Mouse (Mus musculus): ENCODE measurements around the gene Itga8. TPM values are rescaled to one million over a fixed set of nuclear protein-coding genes. Genes with fewer than 3 reads are reported as not detected.

Gene Itga8
- polyA plus RNA-seq, 1 experiment from 2014 or later = 2.2 TPM

- Histone ChIP-seq H3K4me3 (replicated peaks; ENCODE audit: low read length) (no peak overlapping the region), H3K36me3 (ENCODE audit: control insufficient read depth, insufficient read depth) (no peaks in the 10 kb centered on the region), H3K9me3 (ENCODE audit: control insufficient read depth, low read length) (0 out of 2 replicates have a peak, but pooled peaks cover 2% of the 10 kb centered on the region), H3K9ac (replicated peaks; ENCODE audit: low read depth, low read length) (no peak overlapping the region), H3K27me3 (replicated peaks; ENCODE audit: control insufficient read depth, insufficient read depth, low read length) (no peaks in the 10 kb centered on the region), H3K4me2 (ENCODE audit: low read length) (no peak overlapping the region), H3K27ac (ENCODE audit: low read length) (no peak overlapping the region), H3K4me1 (replicated peaks; ENCODE audit: control insufficient read depth, insufficient read depth, low read length) (peaks cover 20% of the 10 kb centered on the region)
- ATAC-seq = no peak
- 80% methylated on average over 6 of the region's 6 CpGs for WGBS
These were observed 23.7 kb upstream of the Itga8 start for GRCm38 (mm10) chr2:12325417-12325816.

GRCm38 (mm10) chr2:12320914-12321313, 19.2 kb upstream of the Itga8 start:
- H3K27me3 ChIP-seq (replicated peaks; ENCODE audit: control insufficient read depth, insufficient read depth, low read length) = no peaks in the 10 kb centered on the region

DNA sequence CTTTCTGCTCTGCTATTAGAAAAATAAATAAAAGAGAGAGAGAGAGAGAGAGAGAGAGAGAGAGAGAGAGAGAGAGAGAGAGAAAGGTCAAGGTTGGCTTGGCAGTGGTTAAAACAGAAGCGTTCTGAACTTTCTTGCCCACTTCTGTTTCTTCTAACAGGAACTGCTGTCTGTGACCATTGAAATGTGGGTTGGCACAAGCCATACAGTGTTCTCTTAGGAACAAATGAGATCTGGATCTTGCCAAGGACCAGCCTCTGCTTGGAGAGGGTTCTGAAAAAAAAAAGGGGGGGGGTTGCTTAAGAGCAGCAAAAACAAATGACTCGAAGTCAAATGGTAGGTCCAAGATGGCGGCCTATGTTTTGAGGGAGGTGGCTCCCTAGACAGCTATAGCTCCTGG, 17.0 kb upstream of the Itga8 start:
- no peak overlapping the region for H3K4me2 ChIP-seq (ENCODE audit: low read length)
- H3K4me3 ChIP-seq (replicated peaks; ENCODE audit: low read length) = no peak overlapping the region
- no peak overlapping the region for H3K27ac ChIP-seq (ENCODE audit: low read length)
- ATAC-seq = no peak
- no peaks in the 10 kb centered on the region for H3K4me1 ChIP-seq (replicated peaks; ENCODE audit: control insufficient read depth, insufficient read depth, low read length)
- no peaks in the 10 kb centered on the region for H3K27me3 ChIP-seq (replicated peaks; ENCODE audit: control insufficient read depth, insufficient read depth, low read length)
- H3K36me3 ChIP-seq (ENCODE audit: control insufficient read depth, insufficient read depth) = no peaks in the 10 kb centered on the region
- no peaks in the 10 kb centered on the region for H3K9me3 ChIP-seq (ENCODE audit: control insufficient read depth, low read length)
- no peak overlapping the region for H3K9ac ChIP-seq (replicated peaks; ENCODE audit: low read depth, low read length)
- WGBS = 91% methylated on average over 3 of the region's 3 CpGs

More at GRCm38 (mm10) chr2:12320914-12321313, 19.2 kb upstream of the Itga8 start:
- Histone ChIP-seq H3K4me1 (replicated peaks; ENCODE audit: control insufficient read depth, insufficient read depth, low read length) (no peaks in the 10 kb centered on the region), H3K27ac (ENCODE audit: low read length) (no peak overlapping the region), H3K4me3 (replicated peaks; ENCODE audit: low read length) (no peak overlapping the region), H3K9ac (replicated peaks; ENCODE audit: low read depth, low read length) (no peak overlapping the region), H3K4me2 (ENCODE audit: low read length) (no peak overlapping the region), H3K9me3 (ENCODE audit: control insufficient read depth, low read length) (0 out of 2 replicates have a peak, but pooled peaks cover 2% of the 10 kb centered on the region), H3K36me3 (ENCODE audit: control insufficient read depth, insufficient read depth) (no peaks in the 10 kb centered on the region)
- WGBS = 88% methylated on average over 4 of the region's 4 CpGs
- no peak for ATAC-seq

- H3K27me3 ChIP-seq (replicated peaks; ENCODE audit: control insufficient read depth, insufficient read depth, low read length) = no peaks in the 10 kb centered on the region
- H3K27ac ChIP-seq (ENCODE audit: low read length) = no peak overlapping the region
- H3K9ac ChIP-seq (replicated peaks; ENCODE audit: low read depth, low read length) = no peak overlapping the region
- 68% methylated on average over 4 of the region's 4 CpGs for WGBS
- H3K4me3 ChIP-seq (replicated peaks; ENCODE audit: low read length) = no peak overlapping the region
- ATAC-seq = peak; percentile 33; the same call in 1 of the 2 replicates
- no peaks in the 10 kb centered on the region for H3K4me1 ChIP-seq (replicated peaks; ENCODE audit: control insufficient read depth, insufficient read depth, low read length)
- no peaks in the 10 kb centered on the region for H3K36me3 ChIP-seq (ENCODE audit: control insufficient read depth, insufficient read depth)
- no peaks in the 10 kb centered on the region for H3K9me3 ChIP-seq (ENCODE audit: control insufficient read depth, low read length)
- no peak overlapping the region for H3K4me2 ChIP-seq (ENCODE audit: low read length)
These were observed 16.3 kb upstream of the Itga8 start for GRCm38 (mm10) chr2:12318036-12318435.

- Histone ChIP-seq H3K9me3 (ENCODE audit: control insufficient read depth, low read length) (no peaks in the 10 kb centered on the region), H3K4me1 (replicated peaks; ENCODE audit: control insufficient read depth, insufficient read depth, low read length) (no peaks in the 10 kb centered on the region), H3K36me3 (ENCODE audit: control insufficient read depth, insufficient read depth) (no peaks in the 10 kb centered on the region), H3K27me3 (replicated peaks; ENCODE audit: control insufficient read depth, insufficient read depth, low read length) (no peaks in the 10 kb centered on the region), H3K27ac (ENCODE audit: low read length) (no peak overlapping the region), H3K4me2 (ENCODE audit: low read length) (no peak overlapping the region), H3K9ac (replicated peaks; ENCODE audit: low read depth, low read length) (no peak overlapping the region), H3K4me3 (replicated peaks; ENCODE audit: low read length) (no peak overlapping the region)
- 72% methylated on average over 5 of the region's 5 CpGs for WGBS
- ATAC-seq = no peak
These were observed 15.6 kb upstream of the Itga8 start for GRCm38 (mm10) chr2:12317343-12317742.

GRCm38 (mm10) chr2:12316361-12316760, 14.6 kb upstream of the Itga8 start:
- Histone ChIP-seq H3K4me2 (ENCODE audit: low read length) (no peak overlapping the region), H3K4me3 (replicated peaks; ENCODE audit: low read length) (no peak overlapping the region), H3K36me3 (ENCODE audit: control insufficient read depth, insufficient read depth) (no peaks in the 10 kb centered on the region), H3K9me3 (ENCODE audit: control insufficient read depth, low read length) (no peaks in the 10 kb centered on the region), H3K9ac (replicated peaks; ENCODE audit: low read depth, low read length) (no peak overlapping the region), H3K4me1 (replicated peaks; ENCODE audit: control insufficient read depth, insufficient read depth, low read length) (no peaks in the 10 kb centered on the region), H3K27me3 (replicated peaks; ENCODE audit: control insufficient read depth, insufficient read depth, low read length) (no peaks in the 10 kb centered on the region), H3K27ac (ENCODE audit: low read length) (no peak overlapping the region)
- 30% methylated on average over 7 of the region's 7 CpGs for WGBS
- no peak for ATAC-seq

DNA sequence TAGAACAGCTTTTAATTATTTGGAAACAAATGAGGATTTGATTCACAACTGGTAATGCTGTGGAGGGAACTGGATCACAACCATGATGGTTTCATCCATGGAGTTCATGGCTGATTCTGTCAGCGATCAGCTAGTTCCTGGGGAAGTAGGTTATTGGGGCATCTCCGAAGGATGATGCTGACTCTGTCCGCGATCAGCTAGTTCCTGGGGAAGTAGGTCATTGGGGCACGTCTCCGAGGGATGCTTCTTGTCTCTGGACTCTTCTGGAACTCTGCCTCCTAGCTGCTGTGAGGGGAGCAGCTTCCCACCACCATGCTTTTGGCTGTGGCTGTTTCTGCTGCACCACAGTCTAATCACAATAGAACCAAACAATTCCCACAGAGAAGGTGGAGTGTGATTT, 12.3 kb upstream of the Itga8 start:
- H3K9me3 ChIP-seq (ENCODE audit: control insufficient read depth, low read length) = no peaks in the 10 kb centered on the region
- WGBS = 78% methylated on average over 6 of the region's 6 CpGs
- no peak for ATAC-seq

DNA sequence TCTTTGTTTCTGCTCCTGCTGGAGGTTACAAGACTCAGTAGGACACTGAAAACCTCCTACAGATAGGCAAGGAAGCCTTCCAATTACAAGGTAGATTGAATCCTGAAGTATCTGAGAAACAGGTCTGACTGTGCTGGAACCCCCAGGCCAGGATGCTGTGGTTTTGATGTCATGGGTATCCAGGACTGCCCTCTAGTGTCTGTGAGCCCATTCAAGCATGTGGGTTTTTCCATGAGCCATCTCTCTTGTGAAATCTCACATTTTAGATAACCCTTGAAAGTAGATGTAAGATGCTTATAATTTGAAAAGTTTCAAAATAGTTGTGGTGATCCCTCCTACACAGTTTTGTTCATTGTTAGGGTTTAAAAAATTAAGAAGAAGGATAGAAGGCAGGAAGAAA, 6.7 kb upstream of the Itga8 start:
- Histone ChIP-seq H3K4me2 (ENCODE audit: low read length) (no peak overlapping the region), H3K4me3 (replicated peaks; ENCODE audit: low read length) (no peak overlapping the region), H3K4me1 (replicated peaks; ENCODE audit: control insufficient read depth, insufficient read depth, low read length) (no peaks in the 10 kb centered on the region), H3K9ac (replicated peaks; ENCODE audit: low read depth, low read length) (no peak overlapping the region), H3K9me3 (ENCODE audit: control insufficient read depth, low read length) (no peaks in the 10 kb centered on the region), H3K27me3 (replicated peaks; ENCODE audit: control insufficient read depth, insufficient read depth, low read length) (no peaks in the 10 kb centered on the region), H3K27ac (ENCODE audit: low read length) (no peak overlapping the region), H3K36me3 (ENCODE audit: control insufficient read depth, insufficient read depth) (no peaks in the 10 kb centered on the region)
- ATAC-seq = no peak

More for the DNA sequence above, 12.3 kb upstream of the Itga8 start:
- no peak overlapping the region for H3K27ac ChIP-seq (ENCODE audit: low read length)
- no peak overlapping the region for H3K4me3 ChIP-seq (replicated peaks; ENCODE audit: low read length)
- H3K4me1 ChIP-seq (replicated peaks; ENCODE audit: control insufficient read depth, insufficient read depth, low read length) = no peaks in the 10 kb centered on the region
- H3K9ac ChIP-seq (replicated peaks; ENCODE audit: low read depth, low read length) = no peak overlapping the region
- no peaks in the 10 kb centered on the region for H3K36me3 ChIP-seq (ENCODE audit: control insufficient read depth, insufficient read depth)
- H3K27me3 ChIP-seq (replicated peaks; ENCODE audit: control insufficient read depth, insufficient read depth, low read length) = no peaks in the 10 kb centered on the region
- no peak overlapping the region for H3K4me2 ChIP-seq (ENCODE audit: low read length)

- no peaks in the 10 kb centered on the region for H3K36me3 ChIP-seq (ENCODE audit: control insufficient read depth, insufficient read depth)
- H3K4me1 ChIP-seq (replicated peaks; ENCODE audit: control insufficient read depth, insufficient read depth, low read length) = no peaks in the 10 kb centered on the region
- H3K4me2 ChIP-seq (ENCODE audit: low read length) = no peak overlapping the region
- H3K27ac ChIP-seq (ENCODE audit: low read length) = no peak overlapping the region
- H3K4me3 ChIP-seq (replicated peaks; ENCODE audit: low read length) = no peak overlapping the region
- H3K27me3 ChIP-seq (replicated peaks; ENCODE audit: control insufficient read depth, insufficient read depth, low read length) = no peaks in the 10 kb centered on the region
- ATAC-seq = no peak
- no peak overlapping the region for H3K9ac ChIP-seq (replicated peaks; ENCODE audit: low read depth, low read length)
- no peaks in the 10 kb centered on the region for H3K9me3 ChIP-seq (ENCODE audit: control insufficient read depth, low read length)
These were observed 5.6 kb upstream of the Itga8 start for GRCm38 (mm10) chr2:12307311-12307710.

DNA sequence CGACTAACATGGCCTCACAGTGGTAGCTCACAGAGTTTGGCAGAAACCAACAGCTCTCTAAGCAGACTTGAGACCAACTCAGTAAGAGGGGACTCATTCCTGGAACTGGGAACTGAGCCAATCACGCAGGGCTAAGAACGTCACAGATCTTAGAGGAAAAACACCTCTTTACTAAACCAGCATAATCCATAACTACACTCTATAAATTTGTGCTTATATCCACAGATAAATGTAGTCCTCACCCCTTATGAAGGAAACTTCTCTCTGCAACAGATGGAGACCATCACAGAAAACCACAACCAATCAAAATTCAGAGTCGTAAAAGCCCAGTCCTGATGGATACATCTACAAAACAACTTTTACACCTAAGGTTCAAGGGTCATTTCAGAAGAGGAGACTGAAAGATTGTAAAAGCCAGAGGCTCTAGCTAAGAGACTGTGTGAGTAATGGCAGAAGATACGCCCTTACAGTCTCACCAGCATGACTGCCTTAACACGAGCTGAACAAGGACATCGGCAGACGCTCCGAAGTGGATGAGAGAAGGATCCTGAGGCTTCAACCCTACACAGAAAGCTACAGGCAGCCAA, 3.4 kb upstream of the Itga8 start:
- no peak for ATAC-seq
- peaks cover 4% of the 10 kb centered on the region; the same call in 1 of the 2 replicates for H3K27me3 ChIP-seq (replicated peaks; ENCODE audit: control insufficient read depth, insufficient read depth, low read length)
- H3K36me3 ChIP-seq (ENCODE audit: control insufficient read depth, insufficient read depth) = no peaks in the 10 kb centered on the region
- no peak overlapping the region for H3K27ac ChIP-seq (ENCODE audit: low read length)
- H3K4me1 ChIP-seq (replicated peaks; ENCODE audit: control insufficient read depth, insufficient read depth, low read length) = peaks cover 8% of the 10 kb centered on the region
- H3K4me2 ChIP-seq (ENCODE audit: low read length) = no peak overlapping the region
- no peak overlapping the region for H3K4me3 ChIP-seq (replicated peaks; ENCODE audit: low read length)
- WGBS = 86% methylated on average over 9 of the region's 9 CpGs
- H3K9me3 ChIP-seq (ENCODE audit: control insufficient read depth, low read length) = no peaks in the 10 kb centered on the region
- H3K9ac ChIP-seq (replicated peaks; ENCODE audit: low read depth, low read length) = no peak overlapping the region

Measured in forebrain, embryonic 16.5 days (tissue).